Mouse (Mus musculus) left cerebral cortex, adult 11 months (tissue): ENCODE measurements at regions not wholly inside any gene's neighbourhood (a gene's known extent, or its start where the extent isn't known, plus 50 kb on each side); places are given as distances from the start of the nearest gene placed in this dataset.
A peak's percentile ranks its signal among the peaks of the same experiment; 100 is the strongest.

Experiments used
- DNase-seq: peaks from one replicate; pipeline ENCODE4 v3.0.0; 2022; ENCODE audit warnings: low spot score

GRCm38 (mm10) chr1:114835926-114836325 lies 848.6 kb upstream of the Cntnap5a start:
- DNase-seq, result no peak

GRCm38 (mm10) chr1:114849671-114850070 lies 834.9 kb upstream of the Cntnap5a start:
- DNase-seq, result no peak

GRCm38 (mm10) chr1:114860983-114861382 lies 823.6 kb upstream of the Cntnap5a start:
- DNase-seq, result peak; percentile 1

- DNase-seq, result peak; percentile 6
These were observed 821.6 kb upstream of the Cntnap5a start for GRCm38 (mm10) chr1:114862927-114863326.

GRCm38 (mm10) chr1:114875791-114876190 lies 808.8 kb upstream of the Cntnap5a start:
- no peak for DNase-seq
